Mouse (Mus musculus) kidney, adult 2 months (tissue): Measurements from ENCODE around the gene Olfr1000. TPM values are rescaled to one million over a fixed set of nuclear protein-coding genes. Genes with fewer than 3 reads are reported as not detected.
"Not testable (repeated sequence)": the region's sequence is repeated elsewhere in the genome, so short reads cannot be mapped to it uniquely, and the experiment has no call there.

ENCODE experiments used
- DNase-seq: peaks from one replicate; pipeline ENCODE4 v3.0.0; 2021
- H3K27ac ChIP-seq: fragments of 200-500 bp; 2 replicates; pipeline ENCODE4 v1.5.1; 2012; ENCODE audit warnings: low read depth, low read length, control low read depth, inconsistent platforms; ENCODE audit not compliant: insufficient read depth
- H3K27me3 ChIP-seq: fragments of 200-500 bp; replicated peaks from 2 replicates; pipeline ENCODE4 v1.6.1; 2012; ENCODE audit warnings: mild to moderate bottlenecking, moderate library complexity, low read length, inconsistent platforms; ENCODE audit not compliant: control insufficient read depth, insufficient read depth
- H3K36me3 ChIP-seq: fragments of 200-500 bp; 2 replicates; pipeline ENCODE4 v1.6.1; 2012; ENCODE audit warnings: mild to moderate bottlenecking, moderate library complexity, low read length, inconsistent platforms; ENCODE audit not compliant: control insufficient read depth, insufficient read depth
- H3K4me1 ChIP-seq: fragments of 200-500 bp; 2 replicates; pipeline ENCODE4 v1.6.1; 2011; ENCODE audit warnings: low read length; ENCODE audit not compliant: control insufficient read depth, insufficient read depth
- H3K4me3 ChIP-seq: fragments of 200-500 bp; 2 replicates; pipeline ENCODE4 v1.5.1; 2011; ENCODE audit warnings: mild to moderate bottlenecking, low read depth, low read length, control low read depth; ENCODE audit not compliant: insufficient read depth
- CTCF ChIP-seq: fragments of 200-500 bp; conservative IDR thresholded peaks from 2 replicates; pipeline ENCODE4 v1.5.1; 2011; ENCODE audit warnings: low read depth, mild to moderate bottlenecking, control low read depth, low read length, moderate library complexity, mixed read lengths; ENCODE audit not compliant: insufficient read depth, insufficient read length
- POLR2A ChIP-seq: fragments of 200-500 bp; IDR thresholded peaks from one replicate; pipeline ENCODE4 v1.6.1; 2011; ENCODE audit warnings: low read depth, low read length, control low read depth
- WGBS: fragments of 180-500 bp; shearing (Covaris S2); methylation state at CpG from one replicate; pipeline ENCODE4 v1.1.7; 2018; 5-methylcytosine and 5-hydroxymethylcytosine counted together
- polyA plus RNA-seq: library from polyadenylated mRNA; depleted of rRNA; stranded (reverse); fragments of >200 nt; gene quantifications from 2 replicates; pipeline ENCODE4 v1.2.3, GENCODE M21; 2012; rRNA removed

Olfr1000 gene
- polyA plus RNA-seq, result not detected in 2 replicates

DNA sequence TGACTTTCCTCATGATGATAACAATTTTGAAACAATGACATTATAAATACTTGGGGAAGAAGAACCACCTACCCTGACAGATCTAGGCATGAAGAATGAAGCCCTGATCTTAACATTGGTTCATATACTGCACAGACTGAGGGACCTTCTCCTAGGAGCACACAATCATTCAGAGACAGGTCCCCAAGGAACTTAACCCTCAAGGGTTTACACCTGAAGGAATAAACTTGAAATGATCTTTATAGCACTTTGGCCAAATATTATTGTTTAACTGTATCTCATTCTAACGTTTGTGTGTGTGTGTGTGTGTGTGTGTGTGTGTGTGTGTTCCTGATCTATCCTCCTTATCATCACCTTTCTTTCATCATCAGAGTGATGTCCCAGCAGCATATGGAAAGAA, at the start of gene Olfr1000:
Olfr1000 (minus strand) TSS at position 101 of the 400 bp plus-strand sequence.
- WGBS, result 67% methylated on average over 1 of the region's 1 CpGs
- H3K36me3 ChIP-seq, result no peaks in the 10 kb centered on the region
- no peaks in the 10 kb centered on the region for H3K4me1 ChIP-seq
- no peak for DNase-seq
- H3K4me3 ChIP-seq, result no peak within 1 kb of the TSS
- TF ChIP-seq CTCF (no peak), POLR2A (no peak)
- H3K27ac ChIP-seq, result no peak within 1 kb of the TSS
- no peaks in the 10 kb centered on the region for H3K27me3 ChIP-seq

DNA sequence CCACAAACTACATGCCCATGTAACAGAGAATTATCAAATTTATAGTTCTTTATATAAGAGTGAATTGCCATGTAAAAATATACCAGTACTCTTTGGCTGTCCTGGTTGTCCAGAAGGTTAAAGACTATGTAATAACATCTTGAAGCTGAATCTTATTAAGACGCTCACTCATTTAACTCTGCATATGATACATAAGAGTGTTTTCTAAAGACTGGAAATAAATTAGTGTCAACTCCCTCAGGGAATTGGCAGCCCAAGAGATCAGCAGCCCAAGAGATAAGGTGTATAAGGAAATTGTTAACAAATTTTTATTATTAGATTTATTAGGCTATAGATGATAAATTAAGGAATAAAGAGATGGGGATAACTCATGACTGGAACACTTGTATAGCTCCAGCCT, 38.9 kb upstream of the Olfr1000 start, which contains the start of gene Olfr1002:
Olfr1002 (minus strand) TSS at position 101 of the 400 bp plus-strand sequence.
- Histone ChIP-seq H3K27ac (no peak within 1 kb of the TSS), H3K36me3 (no peaks in the 10 kb centered on the region), H3K4me1 (no peaks in the 10 kb centered on the region), H3K4me3 (no peak within 1 kb of the TSS), H3K27me3 (no peaks in the 10 kb centered on the region)
- 80% methylated on average over 1 of the region's 1 CpGs for WGBS
- TF ChIP-seq CTCF (no peak), POLR2A (no peak)
- DNase-seq, result no peak

DNA sequence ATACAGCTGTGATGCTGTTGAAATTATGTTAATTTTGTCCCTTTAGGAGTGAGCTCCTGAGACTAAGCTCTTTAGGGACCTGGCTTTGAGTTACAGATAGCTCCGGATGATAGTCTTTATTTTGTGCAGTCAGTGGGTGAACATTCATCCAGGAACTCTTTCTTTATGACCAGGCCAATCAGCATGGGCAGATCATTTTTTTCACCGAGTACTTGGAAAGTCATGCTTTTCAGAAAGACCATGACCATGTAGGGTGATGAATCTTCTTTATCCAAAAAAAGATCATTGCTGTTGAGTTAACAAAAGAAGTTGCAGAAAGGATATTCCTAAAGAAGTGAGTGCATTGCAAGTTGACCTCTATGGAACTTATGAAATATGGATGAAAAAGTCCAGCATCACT, 23.1 kb downstream of the Olfr1000 start, which contains the start of gene Olfr998:
Olfr998 (plus strand) TSS at position 301 of the 400 bp plus-strand sequence.
- not testable (repeated sequence) for DNase-seq, H3K4me1 ChIP-seq, H3K27ac ChIP-seq, H3K36me3 ChIP-seq, H3K27me3 ChIP-seq, H3K4me3 ChIP-seq
- 84% methylated on average over 2 of the region's 2 CpGs for WGBS

DNA sequence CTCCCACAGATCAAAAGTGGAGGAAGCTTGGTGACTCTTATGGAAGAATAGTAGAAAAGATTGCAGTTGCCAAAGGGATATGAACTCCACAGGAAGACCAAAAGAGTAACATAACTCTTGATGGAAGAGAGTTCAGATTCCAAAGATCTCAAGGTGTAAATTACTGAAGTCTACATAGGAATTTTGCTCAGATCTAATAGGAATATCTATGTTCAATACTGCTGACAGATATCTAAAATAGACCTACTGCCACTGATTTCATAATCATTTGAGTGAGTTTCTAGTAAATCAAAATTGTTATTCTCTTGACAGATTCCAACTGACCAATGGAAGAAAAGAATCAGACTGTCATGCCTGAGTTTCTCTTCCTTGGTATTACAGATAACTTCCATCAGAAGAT, 32.8 kb downstream of the Olfr1000 start, which contains the start of gene Olfr996:
Olfr996 (plus strand) TSS at position 301 of the 400 bp plus-strand sequence.
- Histone ChIP-seq H3K4me1 (no peaks in the 10 kb centered on the region), H3K27me3 (no peaks in the 10 kb centered on the region), H3K36me3 (no peaks in the 10 kb centered on the region), H3K4me3 (no peak within 1 kb of the TSS), H3K27ac (no peak within 1 kb of the TSS)
- TF ChIP-seq CTCF, result no peak
- TF ChIP-seq POLR2A, result no peak
- no peak for DNase-seq

GRCm38 (mm10) chr2:85561187-85561586, 50.5 kb downstream of the Olfr1000 start:
- Histone ChIP-seq H3K4me1 (no peaks in the 10 kb centered on the region), H3K27me3 (no peaks in the 10 kb centered on the region), H3K4me3 (no peak overlapping the region), H3K27ac (no peak overlapping the region), H3K36me3 (no peaks in the 10 kb centered on the region)
- 24% methylated on average over 4 of the region's 4 CpGs for WGBS
- TF ChIP-seq CTCF, result peak; percentile 54
- TF ChIP-seq POLR2A, result no peak
- peak; percentile 41 for DNase-seq

DNA sequence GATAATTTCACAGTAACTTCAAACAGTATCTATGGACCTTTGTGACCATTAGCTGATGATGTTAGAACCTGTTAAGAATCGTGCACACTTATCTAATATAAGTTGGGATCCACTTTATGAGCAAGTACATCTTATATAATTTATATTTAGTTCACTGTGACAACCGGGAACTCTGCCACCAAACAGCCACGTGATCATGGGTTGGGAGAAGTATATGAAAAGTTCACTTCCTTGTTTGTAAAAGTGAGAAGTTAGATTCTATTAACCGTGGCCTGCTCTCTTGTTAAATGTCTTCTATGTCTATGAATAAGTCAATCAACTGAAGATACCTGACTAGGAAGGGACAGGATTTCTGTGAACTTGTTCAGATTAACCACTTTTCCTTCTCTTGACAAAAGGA, 51.5 kb downstream of the Olfr1000 start:
- Histone ChIP-seq H3K36me3 (no peaks in the 10 kb centered on the region), H3K4me3 (no peak overlapping the region), H3K27me3 (no peaks in the 10 kb centered on the region), H3K27ac (no peak overlapping the region), H3K4me1 (no peaks in the 10 kb centered on the region)
- no peak for DNase-seq
- TF ChIP-seq CTCF (no peak), POLR2A (no peak)
- 38% methylated on average over 4 of the region's 4 CpGs for WGBS

Other genes with a start within 250 kb of the Olfr1000 start
- gene Olfr988, start 248.7 kb downstream of the Olfr1000 start, polyA plus RNA-seq, result not detected in 2 replicates
- gene Olfr992, start 202.4 kb downstream of the Olfr1000 start, polyA plus RNA-seq, result not detected in 2 replicates
- gene Olfr993, start 197.0 kb downstream of the Olfr1000 start, polyA plus RNA-seq, result not detected in 2 replicates
- not detected in 2 replicates for gene Olfr994, start 175.5 kb downstream of the Olfr1000 start, polyA plus RNA-seq
- not detected in 2 replicates for gene Olfr995, start 168.3 kb downstream of the Olfr1000 start, polyA plus RNA-seq
- not detected in 2 replicates for gene 4833423E24Rik, start 92.9 kb downstream of the Olfr1000 start, polyA plus RNA-seq
- gene Olfr996, start 32.7 kb downstream of the Olfr1000 start, polyA plus RNA-seq, result not detected in 2 replicates
- gene Olfr998, start 23.0 kb downstream of the Olfr1000 start, polyA plus RNA-seq, result not detected in 2 replicates
- gene Olfr1002, start 38.8 kb upstream of the Olfr1000 start, polyA plus RNA-seq, result not detected in 2 replicates
- not detected in 2 replicates for gene Olfr154, start 52.6 kb upstream of the Olfr1000 start, polyA plus RNA-seq
- gene Olfr1006, start 66.9 kb upstream of the Olfr1000 start, polyA plus RNA-seq, result not detected in 2 replicates
- gene Olfr1008, start 77.5 kb upstream of the Olfr1000 start, polyA plus RNA-seq, result not detected in 2 replicates
- gene Olfr1009, start 103.5 kb upstream of the Olfr1000 start, polyA plus RNA-seq, result not detected in 2 replicates
- gene Olfr1012, start 150.9 kb upstream of the Olfr1000 start, polyA plus RNA-seq, result not detected in 2 replicates
- not detected in 2 replicates for gene Olfr1013, start 155.2 kb upstream of the Olfr1000 start, polyA plus RNA-seq
- not detected in 2 replicates for gene Olfr1014, start 160.8 kb upstream of the Olfr1000 start, polyA plus RNA-seq
- gene Olfr1015, start 170.1 kb upstream of the Olfr1000 start, polyA plus RNA-seq, result not detected in 2 replicates
- gene Olfr1016, start 190.6 kb upstream of the Olfr1000 start, polyA plus RNA-seq, result not detected in 2 replicates
- gene Olfr1018, start 206.6 kb upstream of the Olfr1000 start, polyA plus RNA-seq, result not detected in 2 replicates
- gene Olfr1019, start 233.6 kb upstream of the Olfr1000 start, polyA plus RNA-seq, result not detected in 2 replicates
- not detected in 2 replicates for gene Olfr1020, start 235.1 kb upstream of the Olfr1000 start, polyA plus RNA-seq